Mouse (Mus musculus) urinary bladder, postnatal 10 days (tissue): ENCODE measurements around the gene Sema5b.

ENCODE experiments used
- DNase-seq: peaks from one replicate; pipeline ENCODE4 v3.0.0; 2022; ENCODE audit warnings: low spot score

Gene Sema5b

GRCm38 (mm10) chr16:35541117-35541641 lies at the start of gene Sema5b:
Gene Sema5b, plus strand, starts transcription at chr16:35541145.
- no peak for DNase-seq

DNA sequence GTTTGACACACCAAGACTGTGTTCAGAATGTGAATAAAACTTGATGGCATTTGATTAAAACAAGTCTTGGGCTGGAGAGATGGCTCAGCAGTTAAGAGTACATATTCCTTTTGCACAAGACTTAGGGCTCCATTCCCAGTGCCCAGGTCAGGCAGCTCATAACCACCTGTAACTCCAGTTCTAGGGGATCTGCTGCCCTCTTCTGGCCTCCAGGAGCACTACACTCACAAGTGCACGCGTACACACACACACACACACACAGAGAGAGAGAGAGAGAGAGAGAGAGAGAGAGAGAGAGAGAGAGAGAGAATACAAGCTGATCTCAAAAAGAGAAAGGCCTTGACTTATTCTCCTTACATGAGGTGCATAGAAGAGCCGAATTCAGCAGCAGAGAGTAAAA lies 40.6 kb upstream of the Sema5b start:
- no peak for DNase-seq

DNA sequence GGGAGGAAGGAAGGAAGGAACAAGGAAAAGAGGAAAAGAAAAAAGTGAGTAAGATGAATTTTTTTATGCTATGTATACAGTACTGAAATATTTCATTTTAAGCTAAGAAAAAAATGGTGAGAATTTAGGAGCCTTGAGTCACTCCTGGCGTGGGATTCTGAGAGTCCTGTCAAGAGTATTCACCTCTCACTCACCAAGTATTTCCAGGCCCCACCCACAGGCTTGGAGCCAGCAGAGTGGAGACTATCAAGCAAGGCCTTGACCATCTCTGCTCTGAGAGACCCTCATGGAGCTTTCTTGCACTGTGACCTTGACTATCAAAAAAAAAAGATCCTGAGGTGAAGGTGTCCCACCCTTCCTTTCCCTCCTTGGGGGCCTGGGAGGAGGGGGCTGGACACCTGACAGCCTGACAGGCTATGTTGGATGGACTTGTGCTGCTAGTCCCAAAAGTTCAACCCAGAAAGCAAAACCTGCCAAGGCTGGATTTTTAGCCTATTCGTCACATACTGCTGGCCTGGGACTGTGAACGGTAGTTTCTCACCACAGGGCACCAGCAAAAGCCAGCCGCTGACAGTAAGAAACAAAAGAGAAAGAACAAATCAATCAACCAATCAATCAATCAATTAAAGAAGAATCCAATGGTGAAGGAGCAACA lies 39.7 kb upstream of the Sema5b start:
- DNase-seq, result no peak

DNA sequence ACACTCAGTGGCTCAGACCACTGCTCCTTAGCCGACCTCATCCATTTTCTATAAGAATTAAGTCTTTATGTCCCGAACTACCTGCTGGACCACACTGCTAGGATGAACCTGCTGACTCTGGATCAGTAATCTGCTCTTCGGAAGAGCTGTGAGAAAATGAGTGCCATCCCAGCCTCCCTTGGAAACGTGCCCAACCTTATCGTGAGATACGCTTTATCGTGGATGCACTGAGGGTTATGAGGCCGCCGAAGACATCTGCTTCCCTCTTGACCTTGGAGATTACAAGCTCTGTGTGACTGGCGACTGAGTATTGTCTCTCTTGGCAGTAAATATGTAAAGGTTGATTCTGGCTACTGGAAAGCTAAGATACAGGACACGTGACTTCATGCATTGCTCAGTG lies 38.5 kb upstream of the Sema5b start:
- DNase-seq, result no peak

DNA sequence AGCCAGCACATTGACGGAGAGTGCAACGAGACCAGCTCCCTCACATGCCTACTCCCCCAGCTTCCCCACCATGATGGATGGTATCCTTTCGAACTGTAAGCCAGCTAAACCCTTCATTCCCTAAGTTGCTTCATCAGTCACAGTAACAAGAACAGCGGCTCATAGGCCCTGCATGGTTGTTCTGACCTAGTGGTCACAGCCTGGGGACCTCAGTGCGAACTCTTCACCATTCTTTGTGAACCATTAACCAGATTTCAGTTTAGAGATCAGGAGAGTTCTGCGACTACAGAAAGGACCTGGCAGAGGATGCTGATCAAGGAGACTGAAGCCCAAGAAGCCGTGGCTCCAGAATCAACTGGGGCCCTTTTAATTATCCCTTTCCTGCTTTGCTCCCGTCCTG lies 36.7 kb upstream of the Sema5b start:
- no peak for DNase-seq

DNA sequence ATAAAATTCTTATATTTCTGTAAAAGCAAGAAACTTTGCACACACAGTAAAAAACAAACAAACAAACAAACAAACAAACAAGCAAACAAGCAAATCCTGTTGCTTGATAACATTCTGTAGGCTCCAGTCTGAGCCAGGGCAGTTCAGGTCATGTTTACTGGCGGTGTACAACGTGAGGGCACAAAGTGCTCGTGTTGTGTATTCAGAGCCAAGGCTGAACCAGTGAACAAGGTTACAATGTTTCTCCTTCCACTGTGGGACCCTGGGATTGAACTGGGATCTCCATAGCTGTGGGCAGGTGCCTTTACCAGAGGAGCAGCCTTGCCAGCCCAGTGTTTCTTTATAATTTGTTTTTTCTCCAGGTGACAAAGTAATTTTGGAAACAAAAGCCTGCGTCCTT lies 35.2 kb upstream of the Sema5b start:
- no peak for DNase-seq

DNA sequence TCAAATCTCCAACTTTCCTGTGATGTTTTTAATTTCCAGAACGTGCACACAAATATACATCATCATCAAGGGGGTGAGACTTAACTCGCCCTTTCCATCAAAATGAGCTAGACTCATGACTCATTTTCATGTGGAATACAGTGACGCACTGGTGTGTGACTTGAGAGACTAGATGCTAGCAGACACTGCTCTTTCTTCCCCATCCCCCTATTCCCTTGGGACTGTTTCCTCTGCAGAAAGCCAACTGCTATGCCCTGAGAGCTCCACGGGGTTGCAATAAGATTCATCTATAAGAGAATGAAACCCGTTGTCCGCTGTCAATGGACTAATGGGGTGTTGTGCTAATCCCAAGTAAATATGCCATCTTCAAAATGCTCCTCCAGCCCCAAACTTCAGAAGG lies 32.4 kb upstream of the Sema5b start:
- DNase-seq, result no peak

GRCm38 (mm10) chr16:35509331-35510070 lies 31.4 kb upstream of the Sema5b start:
- DNase-seq, result no peak

GRCm38 (mm10) chr16:35515977-35516612 lies 24.9 kb upstream of the Sema5b start:
- DNase-seq, result no peak

GRCm38 (mm10) chr16:35517976-35518951 lies 22.7 kb upstream of the Sema5b start:
- no peak for DNase-seq

DNA sequence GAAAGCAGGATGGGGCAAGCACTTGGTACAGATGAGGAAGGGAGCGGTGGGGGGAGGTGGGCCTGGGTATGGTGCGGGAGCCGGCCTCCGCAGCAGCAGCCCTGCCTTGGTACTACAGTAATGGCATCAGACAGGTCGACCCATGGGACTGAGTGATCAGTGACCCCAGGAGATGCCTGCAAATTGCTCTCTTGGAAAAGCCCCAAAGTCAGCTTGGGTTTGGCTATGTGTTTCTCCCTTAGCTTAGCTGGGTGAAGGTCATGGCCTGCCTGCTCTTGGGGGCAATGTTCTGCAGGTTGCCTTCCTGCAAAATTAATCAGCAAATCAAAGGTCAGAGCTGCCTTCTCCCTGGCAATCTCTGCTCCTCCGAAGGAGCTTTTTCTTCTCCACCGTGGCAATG lies 21.7 kb upstream of the Sema5b start:
- DNase-seq, result no peak

DNA sequence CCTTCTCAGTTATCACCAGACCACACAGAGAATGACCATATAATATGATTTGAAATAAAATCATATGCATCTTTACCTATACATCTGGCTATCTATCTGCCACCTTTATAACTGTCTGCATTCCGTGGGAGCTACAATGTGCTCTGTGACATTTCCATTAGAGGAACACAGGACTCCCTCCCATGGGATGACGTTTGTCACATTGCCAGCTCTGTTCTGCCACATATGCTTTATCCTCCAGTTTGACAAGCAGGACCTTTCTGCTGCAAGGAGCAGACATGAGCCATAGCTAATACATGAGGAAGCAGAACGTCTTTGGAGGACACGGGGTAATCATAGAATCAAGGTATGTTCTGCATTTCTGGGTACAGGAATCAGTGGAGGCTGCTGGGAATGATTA lies 16.7 kb upstream of the Sema5b start:
- no peak for DNase-seq

- DNase-seq, result no peak
These were observed 6.3 kb upstream of the Sema5b start for GRCm38 (mm10) chr16:35534630-35535029.

- no peak for DNase-seq
These were observed 3.3 kb upstream of the Sema5b start for GRCm38 (mm10) chr16:35537651-35538050.

- DNase-seq, result no peak
These were observed 1.9 kb upstream of the Sema5b start for GRCm38 (mm10) chr16:35539041-35539440.

GRCm38 (mm10) chr16:35540333-35541116 lies 420 bp upstream of the Sema5b start:
- no peak for DNase-seq

DNA sequence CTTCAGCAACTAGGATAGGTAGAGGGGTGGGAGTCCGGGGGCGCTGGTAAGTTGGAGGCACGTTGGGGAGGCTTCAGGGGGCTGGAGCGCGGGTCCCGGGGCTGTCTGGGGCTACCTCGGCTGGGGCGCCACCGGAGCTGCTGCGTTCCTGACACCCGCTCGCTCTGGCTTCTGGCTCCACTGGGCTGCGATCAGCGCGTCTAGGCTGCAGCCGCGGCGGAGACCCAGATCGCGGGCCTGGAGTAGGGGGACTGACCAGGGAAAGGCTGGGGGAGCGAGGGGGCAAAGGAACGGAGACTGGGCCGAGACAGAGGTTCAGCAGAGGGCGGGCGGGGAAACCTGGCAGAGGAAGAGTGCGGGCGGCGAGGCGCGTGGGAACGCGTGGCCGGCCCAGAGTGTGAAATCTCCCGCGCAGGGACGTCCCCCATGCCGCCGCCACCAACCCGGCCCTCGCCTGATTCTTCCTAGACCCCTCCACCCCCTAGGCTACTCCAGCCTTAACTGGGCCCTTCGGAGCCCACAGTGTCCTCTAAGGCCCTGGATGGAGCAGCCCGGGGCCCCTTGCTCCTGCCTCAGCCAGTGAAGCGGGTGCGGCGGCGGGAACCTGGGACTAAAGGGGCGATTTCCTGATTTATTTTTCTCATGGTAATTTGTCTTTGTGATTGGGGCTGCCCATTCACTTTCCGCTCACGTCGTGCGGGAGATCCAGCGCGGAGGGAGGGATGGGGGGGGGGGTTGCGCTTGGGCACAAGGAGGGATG lies 896 bp downstream of the Sema5b start:
- no peak for DNase-seq

- DNase-seq, result no peak
These were observed 1.5 kb downstream of the Sema5b start for GRCm38 (mm10) chr16:35542421-35542780.

DNA sequence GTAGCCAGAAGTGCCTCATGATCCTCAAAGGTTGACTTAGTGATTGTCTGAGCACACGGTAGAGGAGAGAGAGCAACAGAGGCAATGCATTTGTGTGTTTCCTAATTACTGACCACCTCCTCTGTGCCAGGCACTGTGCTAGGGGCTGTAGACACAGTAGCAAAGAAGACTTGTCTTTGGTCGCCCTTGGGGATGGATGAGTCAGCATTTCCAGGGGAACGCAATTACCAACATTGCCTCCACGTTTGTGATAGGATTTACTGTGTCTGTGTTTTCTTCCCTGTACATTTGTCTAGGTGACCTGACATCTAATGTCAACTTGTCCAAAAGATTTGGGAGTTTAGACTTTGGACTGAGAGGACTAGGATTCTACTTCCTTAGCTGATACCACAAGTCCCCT lies 4.8 kb downstream of the Sema5b start:
- no peak for DNase-seq

- DNase-seq, result no peak
These were observed 7.0 kb downstream of the Sema5b start for GRCm38 (mm10) chr16:35547966-35548365.
